Mouse (Mus musculus): ENCODE results near the gene Ahcy. TPM values are rescaled to one million over a fixed set of nuclear protein-coding genes. Genes with fewer than 3 reads are reported as not detected.

Ahcy gene
- polyA plus RNA-seq (2015; fragmentation: Nextera tagmentation; extraction: Ambion mirVana), result 33.0 and 36.9 TPM in 2 replicates

DNA sequence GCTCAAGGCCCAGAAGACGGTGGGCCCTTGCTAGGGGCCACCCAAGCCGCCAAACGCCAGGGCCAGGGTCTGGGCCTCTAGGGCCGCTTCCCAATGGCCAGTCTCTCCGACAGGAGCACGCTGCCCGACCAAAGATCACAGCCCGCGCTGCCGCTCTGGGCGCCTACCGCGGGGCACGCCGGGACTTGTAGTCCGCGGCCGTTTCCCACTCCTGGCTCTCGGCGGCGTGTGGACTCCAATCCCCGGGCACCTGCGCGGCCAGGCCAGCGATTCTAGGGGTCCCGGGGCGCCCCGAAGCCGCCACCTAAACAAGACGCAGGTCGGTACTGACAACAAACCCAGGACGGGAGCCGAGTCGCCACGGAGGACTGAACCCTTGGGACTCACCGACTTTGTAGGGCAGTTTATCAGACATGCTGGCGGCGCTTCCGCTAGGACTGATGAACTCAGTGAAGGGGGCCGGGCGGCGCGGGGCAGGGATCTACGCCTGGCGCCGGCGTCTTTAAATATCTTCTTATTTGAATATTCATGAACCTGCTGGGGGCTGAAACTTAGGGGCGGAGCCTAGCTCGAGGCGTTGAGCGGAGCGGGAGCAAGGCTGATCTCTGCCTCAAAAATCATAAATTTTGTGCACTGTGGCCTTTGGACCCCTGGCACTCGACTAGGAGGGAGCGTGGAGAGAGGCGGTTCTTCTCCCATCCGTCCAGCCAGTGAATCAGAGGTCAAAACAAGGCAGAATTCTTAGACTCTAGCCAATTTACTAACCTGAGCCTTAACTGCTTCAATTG, at the start of gene Ahcy:
TSS of gene Ahcy (minus strand) at position 520 of the 788 bp plus-strand sequence.

DNA sequence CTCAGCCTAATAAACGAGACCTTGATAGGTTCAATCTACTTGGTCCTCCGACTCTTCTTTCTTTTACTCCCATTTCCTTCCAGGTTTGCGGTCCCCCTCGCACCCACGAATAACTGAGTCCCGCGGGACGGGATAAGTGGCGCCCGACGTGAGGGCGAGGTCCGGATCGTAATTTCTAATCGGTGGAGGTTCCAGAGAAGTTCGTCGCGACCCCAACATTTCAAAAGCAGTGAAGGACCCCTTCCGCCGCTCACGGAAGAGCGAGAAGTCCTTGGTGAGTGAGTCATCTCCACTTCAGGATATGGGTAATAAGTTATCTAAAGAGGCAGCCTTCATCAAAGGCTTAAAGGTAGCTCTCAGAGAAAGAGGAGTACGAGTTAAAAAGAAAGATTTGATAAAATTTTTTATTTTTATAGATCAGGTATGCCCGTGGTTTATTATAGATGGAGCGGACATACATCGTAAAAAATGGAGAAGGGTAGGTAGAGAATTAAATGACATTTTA, 56.0 kb downstream of the Ahcy start, which contains the start of gene Gm14226:
TSS of gene Gm14226 (plus strand) at position 16 of the 505 bp plus-strand sequence.

Other genes starting within 250 kb of the Ahcy start
- 94.0 and 95.0 TPM in 2 replicates for gene Eif2s2, start 181.6 kb downstream of the Ahcy start, polyA plus RNA-seq (2015; fragmentation: Nextera tagmentation; extraction: Ambion mirVana)
- 0.05 and 0.07 TPM in 2 replicates for gene Gm14226, start 56.2 kb downstream of the Ahcy start, polyA plus RNA-seq (2015; fragmentation: Nextera tagmentation; extraction: Ambion mirVana)
- gene Itch, start 59.0 kb upstream of the Ahcy start, polyA plus RNA-seq (2015; fragmentation: Nextera tagmentation; extraction: Ambion mirVana), result 19.6 and 20.3 TPM in 2 replicates
- gene Dynlrb1, start 162.0 kb upstream of the Ahcy start, polyA plus RNA-seq (2015; fragmentation: Nextera tagmentation; extraction: Ambion mirVana), result 261 and 298 TPM in 2 replicates
- gene Map1lc3a, start 201.8 kb upstream of the Ahcy start, polyA plus RNA-seq (2015; fragmentation: Nextera tagmentation; extraction: Ambion mirVana), result 424 and 513 TPM in 2 replicates